Mouse (Mus musculus) CH12.LX (cell line): ENCODE results near the gene Gcdh. TPM values are rescaled to one million over a fixed set of nuclear protein-coding genes. Genes with fewer than 3 reads are reported as not detected.

ENCODE experiments used
- DNase-seq: peaks from one replicate; pipeline ENCODE4 v3.0.0-alpha.2; 2013; ENCODE audit errors: extremely low read depth
- H3K27ac ChIP-seq: 2 replicates; pipeline ENCODE4 v1.5.1; 2012; ENCODE audit warnings: low read depth, mild to moderate bottlenecking, control low read depth, moderate library complexity; ENCODE audit not compliant: insufficient read depth
- H3K27me3 ChIP-seq: replicated peaks from 2 replicates; pipeline ENCODE3; 2012; ENCODE audit warnings: inconsistent platforms
- H3K36me3 ChIP-seq, 2 experiments: replicated peaks in 1 of 2; 2 replicates each; pipeline versions ENCODE3 to v1.6.1; 2012; ENCODE audit warnings: inconsistent platforms in 1 of 2, low read length in 1 of 2, mild to moderate bottlenecking in 1 of 2, mixed read lengths in 1 of 2, moderate library complexity in 1 of 2; ENCODE audit not compliant: control insufficient read depth in 1 of 2, insufficient read depth in 1 of 2
- H3K4me1 ChIP-seq, 2 experiments: 2 replicates each; pipeline ENCODE4 v1.6.1; 2012; ENCODE audit warnings: inconsistent platforms in 1 of 2, moderate library complexity in 1 of 2; ENCODE audit not compliant: insufficient read depth in 2 of 2, control insufficient read depth in 1 of 2
- H3K4me2 ChIP-seq: 2 replicates; pipeline ENCODE4 v1.6.1; 2012; ENCODE audit warnings: low read depth, mild to moderate bottlenecking, control low read depth; ENCODE audit not compliant: poor library complexity, insufficient read depth, severe bottlenecking
- H3K4me3 ChIP-seq, 3 experiments: fragments of 150-350 bp in 1 of 3; sonication (generic) in 1 of 3; replicated peaks in 1 of 3; 2 replicates each; pipeline versions ENCODE3 to v1.5.1; 2011 to 2012; ENCODE audit warnings: low read depth in 2 of 3, low read length in 2 of 3, mild to moderate bottlenecking in 2 of 3, moderate library complexity in 2 of 3, control low read depth in 1 of 3, improper control_type of control experiment in 1 of 3, inconsistent platforms in 1 of 3, mixed read lengths in 1 of 3; ENCODE audit not compliant: poor library complexity in 1 of 3
- H3K79me2 ChIP-seq: replicated peaks from 2 replicates; pipeline ENCODE4 v1.6.1; 2012; ENCODE audit warnings: mild to moderate bottlenecking, moderate library complexity; ENCODE audit not compliant: control insufficient read depth, poor library complexity, insufficient read depth, severe bottlenecking; ENCODE audit errors: extremely low read depth
- H3K9ac ChIP-seq: 2 replicates; pipeline ENCODE4 v1.6.1; 2012; ENCODE audit warnings: low read depth, mild to moderate bottlenecking, control low read depth, moderate library complexity; ENCODE audit not compliant: insufficient read depth
- H3K9me3 ChIP-seq: replicated peaks from 2 replicates; pipeline ENCODE3; 2012; ENCODE audit warnings: low read length, inconsistent platforms, mixed read lengths
- BHLHE40 ChIP-seq: IDR thresholded peaks from 2 replicates; pipeline ENCODE4 v1.6.1; 2011; ENCODE audit warnings: mild to moderate bottlenecking, low read depth, low read length, improper control_type of control experiment
- CHD1 ChIP-seq: IDR thresholded peaks from 2 replicates; pipeline ENCODE4 v1.6.1; 2012; ENCODE audit warnings: low read depth, low read length, improper control_type of control experiment, inconsistent platforms
- CHD2 ChIP-seq: IDR thresholded peaks from 2 replicates; pipeline ENCODE4 v1.6.1; 2011; ENCODE audit warnings: low read length, improper control_type of control experiment
- CTCF ChIP-seq, 2 experiments: IDR thresholded peaks in 1 of 2; conservative IDR thresholded peaks in 1 of 2; 2 replicates each; pipeline ENCODE4 v1.5.1; 2011 to 2012; ENCODE audit warnings: low read depth in 2 of 2, low read length in 2 of 2, improper control_type of control experiment in 1 of 2, inconsistent platforms in 1 of 2, mild to moderate bottlenecking in 1 of 2, moderate library complexity in 1 of 2
- E2F4 ChIP-seq: IDR thresholded peaks from 2 replicates; pipeline ENCODE4 v1.6.1; 2011; ENCODE audit warnings: low read depth, low read length, improper control_type of control experiment; ENCODE audit not compliant: insufficient replicate concordance
- ELF1 ChIP-seq: IDR thresholded peaks from 2 replicates; pipeline ENCODE4 v1.6.1; 2014; ENCODE audit warnings: low read depth, mild to moderate bottlenecking, inconsistent platforms, low read length, improper control_type of control experiment
- EP300 ChIP-seq: IDR thresholded peaks from 2 replicates; pipeline ENCODE4 v1.6.1; 2011; ENCODE audit warnings: low read length, improper control_type of control experiment
- ETS1 ChIP-seq: conservative IDR thresholded peaks from 2 replicates; pipeline ENCODE4 v1.6.1; 2012; ENCODE audit warnings: low read depth, mild to moderate bottlenecking, inconsistent platforms, low read length, improper control_type of control experiment, moderate library complexity
- GABPA ChIP-seq: IDR thresholded peaks from 2 replicates; pipeline ENCODE4 v1.6.1; 2012; ENCODE audit warnings: low read depth, low read length, improper control_type of control experiment, inconsistent platforms; ENCODE audit not compliant: insufficient replicate concordance
- HCFC1 ChIP-seq: IDR thresholded peaks from 2 replicates; pipeline ENCODE4 v1.6.1; 2012; ENCODE audit warnings: low read depth, mild to moderate bottlenecking, inconsistent platforms, low read length, improper control_type of control experiment
- IRF4 ChIP-seq: IDR thresholded peaks from 2 replicates; pipeline ENCODE4 v1.6.1; 2014; ENCODE audit warnings: low read depth, mild to moderate bottlenecking, inconsistent platforms, low read length, improper control_type of control experiment
- JUN ChIP-seq: IDR thresholded peaks from 2 replicates; pipeline ENCODE4 v1.6.1; 2011; ENCODE audit warnings: low read depth, mild to moderate bottlenecking, low read length, improper control_type of control experiment, moderate library complexity; ENCODE audit not compliant: insufficient read depth
- JUND ChIP-seq: conservative IDR thresholded peaks from 2 replicates; pipeline ENCODE4 v1.6.1; 2011; ENCODE audit warnings: low read depth, low read length, improper control_type of control experiment
- KAT2A ChIP-seq: IDR thresholded peaks from 2 replicates; pipeline ENCODE4 v1.6.1; 2012; ENCODE audit warnings: low read length, improper control_type of control experiment, inconsistent platforms; ENCODE audit not compliant: insufficient replicate concordance
- MAFK ChIP-seq: IDR thresholded peaks from 2 replicates; pipeline ENCODE4 v1.6.1; 2011; ENCODE audit warnings: low read length, improper control_type of control experiment; ENCODE audit not compliant: insufficient replicate concordance
- MAX ChIP-seq: IDR thresholded peaks from 2 replicates; pipeline ENCODE4 v1.6.1; 2011; ENCODE audit warnings: low read length, improper control_type of control experiment
- MAZ ChIP-seq: IDR thresholded peaks from 2 replicates; pipeline ENCODE4 v1.6.1; 2012; ENCODE audit warnings: low read depth, mild to moderate bottlenecking, inconsistent platforms, low read length, improper control_type of control experiment, moderate library complexity
- MEF2A ChIP-seq: IDR thresholded peaks from 2 replicates; pipeline ENCODE4 v1.6.1; 2014; ENCODE audit warnings: low read depth, mild to moderate bottlenecking, inconsistent platforms, low read length, improper control_type of control experiment, borderline replicate concordance
- MXI1 ChIP-seq: IDR thresholded peaks from 2 replicates; pipeline ENCODE4 v1.6.1; 2011; ENCODE audit warnings: mild to moderate bottlenecking, low read depth, low read length, improper control_type of control experiment
- MYC ChIP-seq: IDR thresholded peaks from 2 replicates; pipeline ENCODE4 v1.6.1; 2011; ENCODE audit warnings: low read depth, mild to moderate bottlenecking, improper control_type of control experiment, low read length
- NELFE ChIP-seq: IDR thresholded peaks from 2 replicates; pipeline ENCODE4 v1.6.1; 2011; ENCODE audit warnings: low read depth, low read length, improper control_type of control experiment
- NRF1 ChIP-seq: IDR thresholded peaks from 2 replicates; pipeline ENCODE4 v1.6.1; 2014; ENCODE audit warnings: low read depth, mild to moderate bottlenecking, inconsistent platforms, low read length, improper control_type of control experiment, moderate library complexity
- PAX5 ChIP-seq: IDR thresholded peaks from 2 replicates; pipeline ENCODE4 v1.6.1; 2012; ENCODE audit warnings: low read length, inconsistent platforms, mixed read lengths
- POLR2A ChIP-seq: IDR thresholded peaks from 2 replicates; pipeline ENCODE4 v1.6.1; 2011; ENCODE audit warnings: low read depth, mild to moderate bottlenecking, improper control_type of control experiment, low read length
- POLR2AphosphoS2 ChIP-seq: IDR thresholded peaks from 2 replicates; pipeline ENCODE4 v1.6.1; 2011; ENCODE audit warnings: low read depth, low read length, improper control_type of control experiment
- RAD21 ChIP-seq: IDR thresholded peaks from 2 replicates; pipeline ENCODE4 v1.6.1; 2011; ENCODE audit warnings: low read depth, mild to moderate bottlenecking, low read length, improper control_type of control experiment, moderate library complexity
- RCOR1 ChIP-seq: conservative IDR thresholded peaks from 2 replicates; pipeline ENCODE4 v1.6.1; 2012; ENCODE audit warnings: low read depth, mild to moderate bottlenecking, inconsistent platforms, low read length, improper control_type of control experiment
- SIN3A ChIP-seq: IDR thresholded peaks from 2 replicates; pipeline ENCODE4 v1.6.1; 2012; ENCODE audit warnings: low read length, improper control_type of control experiment, inconsistent platforms
- SMC3 ChIP-seq: IDR thresholded peaks from 2 replicates; pipeline ENCODE4 v1.6.1; 2011; ENCODE audit warnings: low read depth, low read length, improper control_type of control experiment
- TBP ChIP-seq: conservative IDR thresholded peaks from 2 replicates; pipeline ENCODE4 v1.6.1; 2011; ENCODE audit warnings: low read depth, low read length, improper control_type of control experiment
- TCF12 ChIP-seq: IDR thresholded peaks from 2 replicates; pipeline ENCODE4 v1.6.1; 2014; ENCODE audit warnings: low read depth, mild to moderate bottlenecking, inconsistent platforms, low read length, improper control_type of control experiment
- UBTF ChIP-seq: IDR thresholded peaks from 2 replicates; pipeline ENCODE4 v1.6.1; 2012; ENCODE audit warnings: low read depth, mild to moderate bottlenecking, inconsistent platforms, low read length, improper control_type of control experiment, moderate library complexity
- USF1 ChIP-seq: IDR thresholded peaks from 2 replicates; pipeline ENCODE4 v1.6.1; 2014; ENCODE audit warnings: low read depth, mild to moderate bottlenecking, inconsistent platforms, low read length, improper control_type of control experiment
- USF2 ChIP-seq: conservative IDR thresholded peaks from 2 replicates; pipeline ENCODE4 v1.6.1; 2011; ENCODE audit warnings: low read depth, low read length, improper control_type of control experiment
- ZC3H11A ChIP-seq: IDR thresholded peaks from 2 replicates; pipeline ENCODE4 v1.6.1; 2012; ENCODE audit warnings: low read depth, mild to moderate bottlenecking, inconsistent platforms, low read length, improper control_type of control experiment
- ZKSCAN1 ChIP-seq: IDR thresholded peaks from 2 replicates; pipeline ENCODE4 v1.6.1; 2012; ENCODE audit warnings: low read depth, inconsistent platforms, low read length, improper control_type of control experiment, borderline replicate concordance
- ZMIZ1 ChIP-seq: IDR thresholded peaks from 2 replicates; pipeline ENCODE4 v1.6.1; 2012; ENCODE audit warnings: low read depth, mild to moderate bottlenecking, inconsistent platforms, low read length, improper control_type of control experiment
- ZNF384 ChIP-seq: IDR thresholded peaks from 2 replicates; pipeline ENCODE4 v1.6.1; 2012; ENCODE audit warnings: low read depth, low read length, improper control_type of control experiment, inconsistent platforms
- dilution Hi-C: fragments of 300-500 bp; cut with MboI; formaldehyde crosslinking; loops from 2 replicates; pipeline ENCODE4 v1.14.3; 2020; ENCODE audit warnings: low sequenced_read_pairs; ENCODE audit not compliant: extremely low pct_unique_long_range_greater_than_20kb, extremely low pct_ligation_motif_present
- in situ Hi-C: fragments of 300-500 bp; cut with MboI; formaldehyde crosslinking; loops from 3 replicates; pipeline ENCODE4 v1.14.3; 2019; ENCODE audit warnings: low sequenced_read_pairs, low pct_ligation_motif_present, low pct_unique_long_range_greater_than_20kb, mixed read lengths
- polyA plus RNA-seq: library from polyadenylated mRNA; unstranded; fragments of >175 nt; gene quantifications from 2 replicates; pipeline ENCODE4 v1.2.1, GENCODE M21; 2012; ENCODE audit warnings: low read depth; ENCODE audit not compliant: insufficient read length
- total RNA-seq, 2 experiments: library from RNA; depleted of rRNA; stranded (reverse); fragments of 300-350 nt in 1 of 2; fragments of >200 nt in 1 of 2; gene quantifications; 2 replicates each; pipeline ENCODE4 v1.2.3; 2012 to 2014

The Gcdh gene
- total and polyA plus RNA-seq, 3 experiments = 13.7 to 26.2 (median 16.4) TPM

DNA sequence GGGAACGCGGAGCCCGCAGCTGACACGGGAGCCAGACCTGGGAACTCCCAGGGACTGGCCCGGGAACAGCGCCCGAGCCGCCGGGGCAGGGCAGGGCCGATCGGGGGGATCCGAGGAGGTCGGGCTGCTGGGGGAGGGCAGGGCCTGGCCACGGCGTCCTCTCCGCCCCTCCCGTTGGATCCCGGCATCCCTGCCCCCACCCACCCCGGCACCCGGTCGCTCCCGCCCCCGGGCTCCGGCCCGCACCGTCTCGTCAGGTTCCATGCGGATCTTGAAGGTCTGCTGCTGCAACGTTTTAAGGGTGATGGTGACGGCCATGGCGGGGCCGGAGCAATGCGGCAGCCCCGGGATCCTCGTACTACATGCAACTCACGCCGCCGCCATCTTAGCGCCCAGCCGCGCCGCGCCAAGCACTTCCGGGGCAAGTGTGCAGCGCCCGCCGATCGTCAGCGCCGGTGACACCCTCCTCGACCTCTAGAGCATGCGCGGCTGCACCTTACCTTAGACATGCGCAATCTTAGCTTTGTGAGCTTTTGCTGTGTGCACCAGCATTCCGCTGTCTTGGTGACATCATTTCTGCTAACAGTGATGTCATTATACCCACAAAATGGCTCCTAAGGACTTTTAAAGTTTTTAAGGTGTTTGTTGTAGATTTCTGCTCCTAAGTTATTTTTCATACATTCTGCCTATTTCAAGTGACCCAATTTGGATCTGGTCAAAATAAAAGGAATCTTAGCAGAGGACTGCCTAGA, 53.3 kb downstream of the Gcdh start, which contains the start of gene Rad23a:
Gene Rad23a (minus strand): TSS at position 418 of the 752 bp plus-strand sequence.
- dilution Hi-C loops (no loop called here), in situ Hi-C loops (no loop called here)
- DNase-seq = peak; percentile 97
- Histone ChIP-seq H3K79me2 (peaks cover 34% of the 10 kb centered on the region), H3K27me3 (no peaks in the 10 kb centered on the region), H3K36me3 (peaks cover 69 to 82% of the 10 kb centered on the region in 2 experiments), H3K9me3 (no peaks in the 10 kb centered on the region), H3K4me1 (peaks cover 12 to 79% of the 10 kb centered on the region in 2 experiments), H3K27ac (peak within 1 kb of the TSS; percentile 77), H3K9ac (peak within 1 kb of the TSS; percentile 87), H3K4me2 (peak within 1 kb of the TSS; percentile 94), H3K4me3 (peak within 1 kb of the TSS; percentile 78 to 85 (median 83))
- TF ChIP-seq ZKSCAN1 (no peak), MYC (peak; percentile 75), ZNF384 (no peak), CHD2 (peak; percentile 95), POLR2AphosphoS2 (peak; percentile 99), CHD1 (0 out of 2 replicates have a peak, but pooled peaks have one; percentile 8), BHLHE40 (peak; percentile 79), TBP (0 out of 2 replicates have a peak, but pooled peaks have one; percentile 11), ELF1 (peak; percentile 86), USF1 (no peak; the same call in 1 of the 2 replicates), ZMIZ1 (peak; percentile 95), E2F4 (peak; percentile 68; the same call in 1 of the 2 replicates), SIN3A (peak; percentile 84), HCFC1 (peak; percentile 91), MAFK (peak; percentile 50; the same call in 1 of the 2 replicates), ZC3H11A (no peak), RCOR1 (peak; percentile 60; the same call in 1 of the 2 replicates), PAX5 (no peak), MAZ (peak; percentile 92), MXI1 (peak; percentile 81), JUND (peak; percentile 81), NRF1 (peak; percentile 99), SMC3 (no peak), NELFE (peak; percentile 87), ETS1 (peak; percentile 74), CTCF (conservative IDR thresholded peaks at IDR 0.05 in 1 of 2, IDR thresholded peaks at IDR 0.05 in 1 of 2; ENCODE audit: low read depth in 2 of 2, low read length in 2 of 2) (no peak), RAD21 (no peak), POLR2A (peak; percentile 84), IRF4 (peak; percentile 36; the same call in 1 of the 2 replicates), EP300 (no peak), TCF12 (peak; percentile 96), JUN (peak; percentile 83), MAX (peak; percentile 82), KAT2A (peak; percentile 88; the same call in 1 of the 2 replicates), GABPA (peak; percentile 97), UBTF (no peak), MEF2A (peak; percentile 54), USF2 (no peak; the same call in 1 of the 2 replicates)
